Mouse (Mus musculus) testis, postnatal 10 days (tissue): ENCODE measurements at regions not wholly inside any gene's neighbourhood (a gene's known extent, or its start where the extent isn't known, plus 50 kb on each side); places are given as distances from the start of the nearest gene placed in this dataset.

Experiments used
- DNase-seq: peaks from one replicate; pipeline ENCODE4 v3.0.0; 2021; ENCODE audit warnings: low spot score

GRCm38 (mm10) chr1:30540088-30540698, 333.5 kb downstream of the Phf3 start:
- DNase-seq: no peak

GRCm38 (mm10) chr1:30536989-30537975, 336.4 kb downstream of the Phf3 start:
- DNase-seq: no peak

GRCm38 (mm10) chr1:30517348-30517747, 356.4 kb downstream of the Phf3 start:
- no peak for DNase-seq

- DNase-seq: no peak
These were observed 357.9 kb downstream of the Phf3 start for GRCm38 (mm10) chr1:30515846-30516245.

GRCm38 (mm10) chr1:30503224-30503623, 370.5 kb downstream of the Phf3 start:
- no peak for DNase-seq

GRCm38 (mm10) chr1:30460295-30460958, 413.3 kb downstream of the Phf3 start:
- no peak for DNase-seq

- DNase-seq: no peak
These were observed 435.8 kb downstream of the Phf3 start for GRCm38 (mm10) chr1:30437964-30438363.

- no peak for DNase-seq
These were observed 457.1 kb downstream of the Phf3 start for GRCm38 (mm10) chr1:30416582-30416981.

- DNase-seq: no peak
These were observed 458.8 kb downstream of the Phf3 start for GRCm38 (mm10) chr1:30414881-30415439.
